Mouse (Mus musculus) stomach, embryonic 14.5 days (tissue): Measurements from ENCODE around the gene Adcy1. TPM values are rescaled to one million over a fixed set of nuclear protein-coding genes. Genes with fewer than 3 reads are reported as not detected.
A peak's percentile ranks its signal among the peaks of the same experiment; 100 is the strongest.

Experiments
- ATAC-seq: fragments of 200-750 bp; cut with Nextera tagmentation; 2 replicates; pipeline ENCODE4 v1.8.0; 2017; ENCODE audit warnings: low read depth, moderate TSS enrichment; ENCODE audit not compliant: insufficient number of reproducible peaks, insufficient read depth, low FRiP score
- H3K27ac ChIP-seq: fragments of 300-500 bp; sonication (generic); 2 replicates; pipeline ENCODE4 v1.5.1; 2014; ENCODE audit warnings: mild to moderate bottlenecking, low read length, moderate library complexity, mixed read lengths
- H3K27me3 ChIP-seq: fragments of 300-500 bp; sonication (generic); 2 replicates; pipeline ENCODE4 v1.6.1; 2014; ENCODE audit warnings: low read length, control low read depth, mixed read lengths; ENCODE audit not compliant: control insufficient read depth, insufficient read depth
- H3K36me3 ChIP-seq: fragments of 300-500 bp; sonication (generic); 2 replicates; pipeline ENCODE4 v1.6.1; 2014; ENCODE audit warnings: mild to moderate bottlenecking, control low read depth, low read length, moderate library complexity, mixed read lengths; ENCODE audit not compliant: control insufficient read depth, insufficient read depth
- H3K4me1 ChIP-seq: fragments of 300-500 bp; sonication (generic); 2 replicates; pipeline ENCODE4 v1.6.1; 2014; ENCODE audit warnings: low read length, control low read depth, mixed read lengths; ENCODE audit not compliant: control insufficient read depth, insufficient read depth
- H3K4me2 ChIP-seq: fragments of 300-500 bp; sonication (generic); replicated peaks from 2 replicates; pipeline ENCODE4 v1.6.1; 2014; ENCODE audit warnings: low read depth, low read length, control low read depth
- H3K4me3 ChIP-seq: fragments of 300-500 bp; sonication (generic); 2 replicates; pipeline ENCODE4 v1.5.1; 2014; ENCODE audit warnings: low read depth, low read length, control low read depth
- H3K9ac ChIP-seq: fragments of 300-500 bp; sonication (generic); replicated peaks from 2 replicates; pipeline ENCODE4 v1.6.1; 2014; ENCODE audit warnings: low read depth, mild to moderate bottlenecking, control low read depth, low read length, moderate library complexity, mixed read lengths
- H3K9me3 ChIP-seq: fragments of 300-500 bp; sonication (generic); 2 replicates; pipeline ENCODE4 v1.6.1; 2016; ENCODE audit warnings: low read depth, low read length, control low read depth; ENCODE audit not compliant: control insufficient read depth
- WGBS: fragments of 180-500 bp; shearing (Covaris S2); extraction: QIAGEN DNeasy Blood & Tissue Kit; methylation state at CpG from one replicate; pipeline ENCODE4 v1.1.7; 2014; 5-methylcytosine and 5-hydroxymethylcytosine counted together
- polyA plus RNA-seq: library from polyadenylated mRNA; unstranded; fragments of >200 nt; fragmentation: Nextera tagmentation; extraction: Ambion mirVana; gene quantifications from 2 replicates; pipeline ENCODE4 v1.2.1, GENCODE M21; 2014

The Adcy1 gene
- polyA plus RNA-seq, 1 experiment from 2014 or later: 4.4 TPM

GRCm38 (mm10) chr11:7053710-7054109 lies 9.6 kb upstream of the Adcy1 start:
- Histone ChIP-seq H3K9ac (no peak overlapping the region), H3K36me3 (no peaks in the 10 kb centered on the region), H3K27ac (no peak overlapping the region), H3K4me3 (no peak overlapping the region), H3K27me3 (no peaks in the 10 kb centered on the region), H3K4me1 (peaks cover 14% of the 10 kb centered on the region), H3K4me2 (no peak overlapping the region), H3K9me3 (no peaks in the 10 kb centered on the region)
- WGBS: 87% methylated on average over 4 of the region's 4 CpGs
- ATAC-seq: no peak

- Histone ChIP-seq H3K9ac (no peak overlapping the region), H3K9me3 (no peaks in the 10 kb centered on the region)
- 83% methylated on average over 6 of the region's 6 CpGs for WGBS
These were observed 8.5 kb upstream of the Adcy1 start for GRCm38 (mm10) chr11:7054662-7055265.

GRCm38 (mm10) chr11:7055455-7056017 lies 7.8 kb upstream of the Adcy1 start:
- Histone ChIP-seq H3K4me1 (peaks cover 14% of the 10 kb centered on the region), H3K4me2 (peak overlapping the region; percentile 27), H3K36me3 (no peaks in the 10 kb centered on the region), H3K9me3 (no peaks in the 10 kb centered on the region), H3K27me3 (no peaks in the 10 kb centered on the region), H3K4me3 (no peak overlapping the region), H3K9ac (no peak overlapping the region), H3K27ac (no peak overlapping the region)
- 20% methylated on average over 14 of the region's 14 CpGs for WGBS
- peak; percentile 73; the same call in 1 of the 2 replicates for ATAC-seq

More at GRCm38 (mm10) chr11:7054662-7055265, 8.5 kb upstream of the Adcy1 start:
- peaks cover 14% of the 10 kb centered on the region for H3K4me1 ChIP-seq
- H3K27me3 ChIP-seq: no peaks in the 10 kb centered on the region
- ATAC-seq: no peak
- no peak overlapping the region for H3K4me2 ChIP-seq
- H3K27ac ChIP-seq: no peak overlapping the region
- H3K36me3 ChIP-seq: no peaks in the 10 kb centered on the region
- H3K4me3 ChIP-seq: no peak overlapping the region

- 9% methylated on average over 11 of the region's 11 CpGs for WGBS
- H3K9ac ChIP-seq: no peak overlapping the region
- H3K27ac ChIP-seq: no peak overlapping the region
- no peaks in the 10 kb centered on the region for H3K27me3 ChIP-seq
- ATAC-seq: no peak
- no peaks in the 10 kb centered on the region for H3K9me3 ChIP-seq
- no peaks in the 10 kb centered on the region for H3K36me3 ChIP-seq
- H3K4me3 ChIP-seq: no peak overlapping the region
- H3K4me2 ChIP-seq: peak overlapping the region; percentile 27
- H3K4me1 ChIP-seq: peaks cover 14% of the 10 kb centered on the region
These were observed 7.2 kb upstream of the Adcy1 start for GRCm38 (mm10) chr11:7056121-7056520.

GRCm38 (mm10) chr11:7057781-7058180 lies 5.5 kb upstream of the Adcy1 start:
- no peak overlapping the region for H3K9ac ChIP-seq
- H3K27ac ChIP-seq: no peak overlapping the region
- no peak overlapping the region for H3K4me2 ChIP-seq
- no peak for ATAC-seq
- 87% methylated on average over 7 of the region's 7 CpGs for WGBS
- no peaks in the 10 kb centered on the region for H3K9me3 ChIP-seq
- 0 out of 2 replicates have a peak, but pooled peaks cover 5% of the 10 kb centered on the region for H3K27me3 ChIP-seq
- H3K4me3 ChIP-seq: no peak overlapping the region
- H3K36me3 ChIP-seq: no peaks in the 10 kb centered on the region
- peaks cover 15% of the 10 kb centered on the region for H3K4me1 ChIP-seq

GRCm38 (mm10) chr11:7061961-7062360 lies 1.3 kb upstream of the Adcy1 start:
- H3K27ac ChIP-seq: no peak overlapping the region
- H3K36me3 ChIP-seq: no peaks in the 10 kb centered on the region
- 42% methylated on average over 6 of the region's 6 CpGs for WGBS
- no peak overlapping the region for H3K4me2 ChIP-seq
- H3K4me1 ChIP-seq: peaks cover 11% of the 10 kb centered on the region; the same call in 1 of the 2 replicates
- H3K4me3 ChIP-seq: no peak overlapping the region
- H3K9me3 ChIP-seq: no peaks in the 10 kb centered on the region
- no peak for ATAC-seq
- no peak overlapping the region for H3K9ac ChIP-seq
- peaks cover 21% of the 10 kb centered on the region for H3K27me3 ChIP-seq

GRCm38 (mm10) chr11:7062566-7062965 lies 723 bp upstream of the Adcy1 start:
- no peak for ATAC-seq
- WGBS: 14% methylated on average over 10 of the region's 10 CpGs
- no peaks in the 10 kb centered on the region for H3K9me3 ChIP-seq
- H3K27me3 ChIP-seq: peaks cover 21% of the 10 kb centered on the region
- H3K27ac ChIP-seq: no peak overlapping the region
- peak overlapping the region; percentile 93 for H3K4me2 ChIP-seq
- no peak overlapping the region for H3K9ac ChIP-seq
- H3K4me3 ChIP-seq: peak overlapping the region; percentile 41
- H3K4me1 ChIP-seq: peaks cover 11% of the 10 kb centered on the region; the same call in 1 of the 2 replicates
- H3K36me3 ChIP-seq: no peaks in the 10 kb centered on the region

GRCm38 (mm10) chr11:7063681-7064267 lies 485 bp downstream of the Adcy1 start:
- WGBS: under 1% methylated on average over 51 of the region's 53 CpGs
- Histone ChIP-seq H3K4me2 (peak overlapping the region; percentile 93), H3K4me3 (peak overlapping the region; percentile 55), H3K9me3 (no peaks in the 10 kb centered on the region), H3K27ac (no peak overlapping the region), H3K36me3 (no peaks in the 10 kb centered on the region), H3K4me1 (peaks cover 11% of the 10 kb centered on the region; the same call in 1 of the 2 replicates), H3K9ac (peak overlapping the region; percentile 48; the same call in 1 of the 2 replicates), H3K27me3 (peaks cover 21% of the 10 kb centered on the region)
- peak; percentile 61; the same call in 1 of the 2 replicates for ATAC-seq
